Mouse (Mus musculus) lung, postnatal 10 days (tissue): Measurements from ENCODE around the gene Ufc1.
A peak's percentile ranks its signal among the peaks of the same experiment; 100 is the strongest.
"Not testable (repeated sequence)": the region's sequence is repeated elsewhere in the genome, so short reads cannot be mapped to it uniquely, and the experiment has no call there.

Experiments used
- DNase-seq: peaks from one replicate; pipeline ENCODE4 v3.0.0; 2021

The Ufc1 gene

DNA sequence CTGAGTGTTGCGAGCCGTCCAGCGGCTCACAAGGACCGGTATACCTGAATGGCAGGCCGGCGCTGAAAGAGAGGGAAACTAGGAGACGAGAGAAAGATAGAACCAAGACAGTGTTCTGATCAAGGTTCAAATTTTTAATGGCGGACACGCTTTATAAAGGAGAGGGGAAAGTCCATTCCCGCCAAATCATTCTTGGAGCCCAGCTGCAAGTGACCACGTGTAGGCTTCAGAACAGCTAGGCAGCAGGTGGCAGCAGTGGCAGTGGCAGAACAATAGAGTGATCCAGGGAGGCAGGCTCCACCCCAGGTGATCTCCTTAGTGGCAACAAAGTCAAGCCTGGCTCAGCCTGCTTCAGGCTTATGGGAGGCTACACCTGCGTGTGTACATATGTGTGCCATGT, 52.9 kb downstream of the Ufc1 start:
- not testable (repeated sequence) for DNase-seq

DNA sequence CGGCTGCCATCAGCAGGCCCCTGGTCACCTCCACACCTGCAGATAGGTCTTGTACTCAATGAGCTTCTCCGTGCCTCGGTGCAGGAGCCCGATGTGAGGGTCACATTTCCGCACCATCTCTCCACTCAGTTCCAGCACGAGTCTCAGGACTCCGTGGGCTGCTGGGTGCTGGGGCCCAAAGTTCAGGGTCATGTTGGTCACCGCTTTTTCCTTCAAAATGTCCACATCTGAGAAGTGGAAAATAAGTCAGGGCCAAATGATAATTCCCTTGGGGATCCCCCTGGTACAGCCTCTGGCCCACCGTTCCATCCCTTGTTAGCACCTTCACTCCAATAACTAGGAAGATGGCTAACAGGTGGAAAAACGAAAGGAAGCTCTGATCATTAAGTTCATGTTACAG, 53.9 kb downstream of the Ufc1 start:
- DNase-seq, result no peak

DNA sequence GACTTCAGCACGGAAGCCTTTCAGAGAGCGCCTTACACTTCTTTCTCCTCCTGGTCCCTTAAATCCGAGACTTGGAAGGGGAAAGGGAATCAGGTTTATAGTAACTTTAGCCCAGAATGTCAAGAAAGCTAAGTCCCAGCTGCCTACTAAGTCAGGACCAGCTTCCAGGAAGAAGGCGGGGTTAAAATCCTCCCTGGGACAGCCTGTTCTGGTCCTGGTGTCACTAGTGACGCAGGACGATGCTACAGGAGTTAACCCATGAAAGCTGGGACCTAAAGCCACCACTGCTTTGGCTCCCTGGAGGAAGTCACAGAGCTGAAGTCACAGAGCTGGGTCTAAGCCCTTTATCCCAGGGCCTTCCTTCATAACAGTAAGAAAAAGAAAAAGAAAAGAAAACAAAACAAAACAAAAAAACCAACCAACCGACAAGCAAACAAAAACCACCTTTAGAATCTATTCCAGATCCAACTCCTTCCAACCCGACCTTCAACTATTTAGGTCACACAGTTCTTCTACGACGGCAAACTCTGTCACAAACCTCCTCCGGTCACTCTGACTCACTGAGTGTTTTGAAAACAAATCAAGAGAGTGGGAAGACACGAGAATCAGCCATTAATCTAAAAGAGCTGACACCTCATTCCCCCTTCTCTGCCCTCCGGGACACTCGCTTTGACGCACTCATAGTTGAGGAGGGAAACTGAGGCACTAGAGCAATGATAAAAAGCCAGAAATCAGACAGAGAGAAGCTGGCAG, 54.7 kb downstream of the Ufc1 start:
- DNase-seq, result peak; percentile 69
